Mouse (Mus musculus): ENCODE data around the gene Chrna10.

- no peak for TF ChIP-seq POLR2A (IDR thresholded peaks at IDR 0.05; ENCODE audit: control insufficient read depth, low read depth, low read length)
- TF ChIP-seq CTCF (IDR thresholded peaks at IDR 0.05; ENCODE audit: control insufficient read depth, insufficient read depth, insufficient replicate concordance, low read depth, low read length): no peak
Observed at GRCm38 (mm10) chr7:102104126-102104525, 12.5 kb downstream of the Chrna10 start.
